Mouse (Mus musculus) cortical plate, adult 2 months (tissue): Measurements from ENCODE around the gene Acot8. TPM values are rescaled to one million over a fixed set of nuclear protein-coding genes. Genes with fewer than 3 reads are reported as not detected.

Experiments
- H3K27ac ChIP-seq: fragments of 200-500 bp; 2 replicates; pipeline ENCODE4 v1.5.1; 2012; ENCODE audit warnings: low read length, control low read depth, inconsistent platforms; ENCODE audit not compliant: insufficient read depth
- H3K4me1 ChIP-seq: fragments of 200-500 bp; 2 replicates; pipeline ENCODE4 v1.6.1; 2011; ENCODE audit warnings: low read length; ENCODE audit not compliant: control insufficient read depth, insufficient read depth
- H3K4me3 ChIP-seq: fragments of 200-500 bp; 2 replicates; pipeline ENCODE4 v1.5.1; 2011; ENCODE audit warnings: mild to moderate bottlenecking, low read length, control low read depth; ENCODE audit not compliant: insufficient read depth
- CTCF ChIP-seq: fragments of 200-500 bp; IDR thresholded peaks from 2 replicates; pipeline ENCODE4 v1.5.1; 2011; ENCODE audit warnings: mild to moderate bottlenecking, control low read depth, low read length; ENCODE audit not compliant: insufficient read depth; ENCODE audit errors: extremely low read depth
- POLR2A ChIP-seq: fragments of 200-500 bp; IDR thresholded peaks from 2 replicates; pipeline ENCODE4 v1.6.1; 2011; ENCODE audit warnings: mild to moderate bottlenecking, low read length, control low read depth; ENCODE audit not compliant: insufficient read depth; ENCODE audit errors: extremely low read depth
- polyA plus RNA-seq: library from polyadenylated mRNA; depleted of rRNA; stranded (reverse); fragments of >200 nt; gene quantifications from 2 replicates; pipeline ENCODE4 v1.2.3, GENCODE M21; 2012; rRNA removed

Gene Acot8
- polyA plus RNA-seq, 1 experiment: 30.3 TPM

GRCm38 (mm10) chr2:164746693-164747092 lies 58.0 kb downstream of the Acot8 start:
- no peak for TF ChIP-seq CTCF
- peaks cover 7% of the 10 kb centered on the region; the same call in 1 of the 2 replicates for H3K4me1 ChIP-seq
- H3K4me3 ChIP-seq: peak overlapping the region; percentile 67
- no peak overlapping the region for H3K27ac ChIP-seq

DNA sequence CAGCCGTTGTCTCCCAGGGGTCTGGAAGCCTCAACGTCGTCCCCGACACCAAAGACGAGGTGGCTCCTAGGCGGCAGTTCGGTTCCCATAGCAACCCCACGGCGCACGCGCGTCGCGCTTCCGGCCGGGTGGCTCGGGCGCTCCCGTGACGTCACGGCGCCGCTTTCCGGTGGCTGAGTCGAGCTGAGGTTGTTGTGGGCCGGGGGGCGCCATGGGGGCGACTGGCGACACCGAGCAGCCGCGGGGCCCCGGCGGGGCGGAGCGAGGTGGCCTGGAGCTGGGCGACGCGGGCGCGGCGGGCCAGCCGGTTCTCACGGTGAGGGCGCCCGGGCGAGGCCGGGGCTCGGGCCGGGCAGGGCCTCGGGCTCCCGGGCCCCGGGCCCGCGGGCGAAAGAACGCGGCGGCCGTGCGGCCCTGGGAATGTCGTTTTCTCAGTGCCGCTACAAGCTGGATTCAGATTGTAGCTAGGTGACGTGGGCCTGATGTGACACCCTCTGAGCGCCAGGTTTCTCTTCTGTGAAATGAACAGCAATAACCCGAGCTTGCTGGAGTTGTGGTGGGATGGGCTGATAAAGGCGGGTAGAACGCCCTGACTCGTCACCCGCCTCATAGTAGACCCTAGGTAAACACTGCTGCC lies 58.7 kb downstream of the Acot8 start, which contains the start of the genes Wfdc3 and Dnttip1:
Wfdc3 (minus strand) TSS at position 89 of the 637 bp plus-strand sequence.
Dnttip1 (plus strand) TSS at position 141 of the 637 bp plus-strand sequence.
- no peak for TF ChIP-seq CTCF
- TF ChIP-seq POLR2A: peak; percentile 80

GRCm38 (mm10) chr2:164744987-164745386 lies 59.7 kb downstream of the Acot8 start:
- TF ChIP-seq CTCF (no peak), POLR2A (no peak)
- H3K4me3 ChIP-seq: peak overlapping the region; percentile 67

More for the DNA sequence above, 58.7 kb downstream of the Acot8 start, which contains the start of the genes Wfdc3 and Dnttip1:
- Histone ChIP-seq H3K27ac (0 out of 2 replicates have a peak within 1 kb of the TSS, but pooled peaks have one; percentile 6), H3K4me3 (peak within 1 kb of the TSS; percentile 67), H3K4me1 (peaks cover 7% of the 10 kb centered on the region; the same call in 1 of the 2 replicates)

More at GRCm38 (mm10) chr2:164744987-164745386, 59.7 kb downstream of the Acot8 start:
- Histone ChIP-seq H3K27ac (no peak overlapping the region), H3K4me1 (peaks cover 7% of the 10 kb centered on the region; the same call in 1 of the 2 replicates)

Other genes starting within 250 kb of the Acot8 start
- gene Wfdc2, start 242.5 kb downstream of the Acot8 start, polyA plus RNA-seq: 0.49 and 1.3 TPM in 2 replicates
- gene Spint3, start 231.4 kb downstream of the Acot8 start, polyA plus RNA-seq: not detected in 2 replicates
- gene Wfdc6a, start 219.4 kb downstream of the Acot8 start, polyA plus RNA-seq: not detected in 2 replicates
- gene Eppin, start 211.3 kb downstream of the Acot8 start, polyA plus RNA-seq: not detected in 2 replicates
- gene Wfdc6b, start 191.4 kb downstream of the Acot8 start, polyA plus RNA-seq: not detected in 2 replicates
- not detected in 2 replicates for gene Wfdc8, start 191.3 kb downstream of the Acot8 start, polyA plus RNA-seq
- not detected in 2 replicates for gene Wfdc16, start 166.1 kb downstream of the Acot8 start, polyA plus RNA-seq
- gene Wfdc10, start 148.8 kb downstream of the Acot8 start, polyA plus RNA-seq: not detected in 2 replicates
- not detected in 2 replicates for gene Wfdc9, start 148.3 kb downstream of the Acot8 start, polyA plus RNA-seq
- gene Wfdc11, start 130.8 kb downstream of the Acot8 start, polyA plus RNA-seq: not detected in 2 replicates
- not detected in 2 replicates for gene Wfdc13, start 119.8 kb downstream of the Acot8 start, polyA plus RNA-seq
- gene Spint4, start 106.4 kb downstream of the Acot8 start, polyA plus RNA-seq: not detected in 2 replicates
- gene Spint5, start 89.6 kb downstream of the Acot8 start, polyA plus RNA-seq: not detected in 2 replicates
- 2.4 and 2.6 TPM in 2 replicates for gene Wfdc3, start 59.0 kb downstream of the Acot8 start, polyA plus RNA-seq
- gene Dnttip1, start 58.9 kb downstream of the Acot8 start, polyA plus RNA-seq: 35.5 and 36.4 TPM in 2 replicates
- 1.4 and 3.0 TPM in 2 replicates for gene Ube2c, start 35.0 kb downstream of the Acot8 start, polyA plus RNA-seq
- gene Tnnc2, start 24.9 kb downstream of the Acot8 start, polyA plus RNA-seq: 1.3 and 1.6 TPM in 2 replicates
- 55.7 and 64.2 TPM in 2 replicates for gene Snx21, start 19.1 kb downstream of the Acot8 start, polyA plus RNA-seq
- 7.2 and 7.6 TPM in 2 replicates for gene Zswim3, start 216 bp upstream of the Acot8 start, polyA plus RNA-seq
- gene Zswim1, start 17.8 kb upstream of the Acot8 start, polyA plus RNA-seq: 17.0 and 17.3 TPM in 2 replicates
- gene Spata25, start 23.7 kb upstream of the Acot8 start, polyA plus RNA-seq: 0.23 and 0.66 TPM in 2 replicates
- gene Ctsa, start 28.0 kb upstream of the Acot8 start, polyA plus RNA-seq: 200 and 204 TPM in 2 replicates
- gene Neurl2, start 28.6 kb upstream of the Acot8 start, polyA plus RNA-seq: 5.0 and 5.2 TPM in 2 replicates
- 172 and 186 TPM in 2 replicates for gene Pltp, start 52.8 kb upstream of the Acot8 start, polyA plus RNA-seq
- 39.1 and 41.7 TPM in 2 replicates for gene Pcif1, start 74.4 kb upstream of the Acot8 start, polyA plus RNA-seq
- 29.1 and 30.2 TPM in 2 replicates for gene Zfp335, start 106.9 kb upstream of the Acot8 start, polyA plus RNA-seq
- 1.1 and 1.5 TPM in 2 replicates for gene Mmp9, start 135.9 kb upstream of the Acot8 start, polyA plus RNA-seq
- gene Slc12a5, start 155.9 kb upstream of the Acot8 start, polyA plus RNA-seq: 396 and 421 TPM in 2 replicates
- gene Ncoa5, start 230.0 kb upstream of the Acot8 start, polyA plus RNA-seq: 48.0 and 53.1 TPM in 2 replicates